Mouse (Mus musculus): ENCODE results near the gene Hist1h3e. TPM values are rescaled to one million over a fixed set of nuclear protein-coding genes. Genes with fewer than 3 reads are reported as not detected.
"Not testable (repeated sequence)": the region's sequence is repeated elsewhere in the genome, so short reads cannot be mapped to it uniquely, and the experiment has no call there.

Gene Hist1h3e
- polyA plus RNA-seq, 1 experiment: 2.8 TPM

DNA sequence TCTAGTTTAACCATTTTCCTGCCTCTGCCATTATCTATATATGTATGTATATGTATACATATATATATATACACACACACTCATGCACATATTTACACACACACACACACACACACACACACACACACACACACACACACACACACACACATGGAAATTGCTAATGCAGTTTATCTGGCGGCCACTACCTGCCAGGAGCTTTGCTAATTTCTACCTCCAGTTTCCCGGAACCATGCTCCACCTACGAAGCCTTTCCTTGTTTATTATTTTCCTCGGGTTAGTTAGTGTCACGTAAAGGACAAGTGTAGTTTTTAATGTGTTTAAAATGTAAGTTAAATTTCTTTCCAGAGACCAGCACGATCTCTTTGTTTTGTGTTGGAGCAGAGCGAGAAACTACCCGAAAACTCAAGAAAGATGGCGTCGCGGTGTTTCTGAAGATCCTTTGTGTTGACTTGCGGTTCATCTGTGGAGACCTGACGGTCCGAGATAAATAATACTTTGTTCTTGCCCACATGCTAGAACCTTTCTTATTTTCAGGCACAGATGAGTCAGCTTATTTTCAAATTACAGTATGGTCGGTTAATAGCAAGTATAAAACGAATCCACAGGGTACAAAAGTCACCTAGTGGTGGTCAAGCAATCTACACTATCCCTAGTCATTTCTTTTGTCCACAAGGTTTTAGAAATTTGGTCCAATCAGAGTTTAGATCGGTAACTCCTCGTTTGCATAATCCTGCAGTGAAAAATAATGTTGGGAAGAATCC, 712 bp upstream of the Hist1h3e start:
- Histone ChIP-seq H3K4me3 (ENCODE audit: insufficient read depth, poor library complexity, severe bottlenecking) (no peak overlapping the region), H3ac (ENCODE audit: control insufficient read depth, insufficient read length, low read depth) (peak overlapping the region; percentile 63), H3K36me3 (ENCODE audit: control insufficient read depth, insufficient read depth) (no peaks in the 10 kb centered on the region), H3K79me3 (ENCODE audit: low read depth) (no peaks in the 10 kb centered on the region), H3K27me3 (ENCODE audit: control insufficient read depth, insufficient read depth, insufficient read length) (no peaks in the 10 kb centered on the region), H3K79me2 (ENCODE audit: control insufficient read depth, insufficient read depth) (no peaks in the 10 kb centered on the region)
- TF ChIP-seq MYOG (IDR thresholded peaks at IDR 0.05; ENCODE audit: control insufficient read depth, extremely low read depth, insufficient read length) (no peak), CTCF (IDR thresholded peaks at IDR 0.05; ENCODE audit: control insufficient read depth, insufficient read depth, insufficient read length) (no peak), CEBPB (IDR thresholded peaks at IDR 0.05; ENCODE audit: low read depth) (peak; percentile 3), MAX (IDR thresholded peaks at IDR 0.05) (no peak)

DNA sequence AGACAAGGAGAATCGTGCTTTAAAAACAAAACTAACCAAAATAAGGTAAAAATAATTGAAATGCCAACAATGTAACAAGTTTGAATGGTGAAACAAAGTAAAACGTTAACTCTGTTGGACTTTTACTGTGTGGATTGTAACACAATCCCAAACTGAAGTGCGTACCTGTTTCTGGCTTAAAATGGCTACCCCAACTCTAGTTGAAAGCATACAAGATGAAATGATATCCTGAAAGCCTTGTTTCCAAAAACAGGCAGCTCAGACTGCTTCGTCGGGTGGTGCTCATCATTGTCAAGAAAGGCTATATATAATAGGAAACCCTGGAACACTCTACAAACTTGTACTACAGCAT, 662 bp downstream of the Hist1h3e start:
- H3K79me3 ChIP-seq (ENCODE audit: low read depth); H3ac ChIP-seq (ENCODE audit: control insufficient read depth, insufficient read length, low read depth); H3K4me3 ChIP-seq (ENCODE audit: insufficient read depth, poor library complexity, severe bottlenecking); H3K79me2 ChIP-seq (ENCODE audit: control insufficient read depth, insufficient read depth); H3K36me3 ChIP-seq (ENCODE audit: control insufficient read depth, insufficient read depth); H3K27me3 ChIP-seq (ENCODE audit: control insufficient read depth, insufficient read depth, insufficient read length): not testable (repeated sequence)

- H3K79me3 ChIP-seq (ENCODE audit: low read depth); H3K27me3 ChIP-seq (ENCODE audit: control insufficient read depth, insufficient read depth, insufficient read length); H3K4me3 ChIP-seq (ENCODE audit: insufficient read depth, poor library complexity, severe bottlenecking); H3ac ChIP-seq (ENCODE audit: control insufficient read depth, insufficient read length, low read depth); H3K36me3 ChIP-seq (ENCODE audit: control insufficient read depth, insufficient read depth); H3K79me2 ChIP-seq (ENCODE audit: control insufficient read depth, insufficient read depth): not testable (repeated sequence)
These were observed 1.5 kb downstream of the Hist1h3e start for GRCm38 (mm10) chr13:23560699-23561098.

DNA sequence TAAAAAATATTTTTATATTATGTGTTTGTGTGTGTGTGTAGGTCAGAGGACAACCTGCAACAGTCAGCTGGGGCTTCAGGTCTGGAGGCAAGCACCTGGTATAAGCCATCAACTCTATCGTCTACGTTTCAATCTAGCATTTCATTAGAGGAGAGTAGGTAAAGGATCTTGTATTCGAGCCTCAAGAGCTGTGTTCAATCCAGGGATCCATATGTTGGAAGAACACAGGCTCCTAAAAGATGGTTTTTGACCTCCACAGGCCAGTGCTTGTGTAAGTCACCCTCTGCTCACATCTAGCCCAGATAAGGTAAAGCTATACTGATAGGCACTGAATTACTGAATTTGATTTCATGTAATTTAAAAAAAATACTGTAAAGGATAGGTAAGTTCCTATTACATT, 5.3 kb downstream of the Hist1h3e start:
- H3ac ChIP-seq (ENCODE audit: control insufficient read depth, insufficient read length, low read depth): no peak overlapping the region
- no peaks in the 10 kb centered on the region for H3K27me3 ChIP-seq (ENCODE audit: control insufficient read depth, insufficient read depth, insufficient read length)
- TF ChIP-seq MAX (IDR thresholded peaks at IDR 0.05): no peak
- TF ChIP-seq CTCF (IDR thresholded peaks at IDR 0.05; ENCODE audit: control insufficient read depth, insufficient read depth, insufficient read length): no peak
- TF ChIP-seq USF1 (IDR thresholded peaks at IDR 0.05; ENCODE audit: low read depth): no peak
- TF ChIP-seq CEBPB (IDR thresholded peaks at IDR 0.05; ENCODE audit: low read depth): no peak
- no peak for TF ChIP-seq MYOD1 (IDR thresholded peaks at IDR 0.05; ENCODE audit: control insufficient read depth, insufficient read length, low read depth)
- no peaks in the 10 kb centered on the region for H3K36me3 ChIP-seq (ENCODE audit: control insufficient read depth, insufficient read depth)
- no peaks in the 10 kb centered on the region for H3K79me3 ChIP-seq (ENCODE audit: low read depth)
- no peak overlapping the region for H3K4me3 ChIP-seq (ENCODE audit: insufficient read depth, poor library complexity, severe bottlenecking)
- H3K79me2 ChIP-seq (ENCODE audit: control insufficient read depth, insufficient read depth): no peaks in the 10 kb centered on the region

GRCm38 (mm10) chr13:23555839-23556416, 6.2 kb downstream of the Hist1h3e start:
- no peaks in the 10 kb centered on the region for H3K79me2 ChIP-seq (ENCODE audit: control insufficient read depth, insufficient read depth)
- H3K79me3 ChIP-seq (ENCODE audit: low read depth): no peaks in the 10 kb centered on the region
- H3K4me3 ChIP-seq (ENCODE audit: insufficient read depth, poor library complexity, severe bottlenecking): peak overlapping the region; percentile 47
- no peaks in the 10 kb centered on the region for H3K27me3 ChIP-seq (ENCODE audit: control insufficient read depth, insufficient read depth, insufficient read length)
- TF ChIP-seq MYOD1 (IDR thresholded peaks at IDR 0.05; ENCODE audit: control insufficient read depth, insufficient read length, low read depth) (no peak), MAX (IDR thresholded peaks at IDR 0.05) (peak; percentile 60)
- H3K36me3 ChIP-seq (ENCODE audit: control insufficient read depth, insufficient read depth): no peaks in the 10 kb centered on the region
- peak overlapping the region; percentile 93 for H3ac ChIP-seq (ENCODE audit: control insufficient read depth, insufficient read length, low read depth)

DNA sequence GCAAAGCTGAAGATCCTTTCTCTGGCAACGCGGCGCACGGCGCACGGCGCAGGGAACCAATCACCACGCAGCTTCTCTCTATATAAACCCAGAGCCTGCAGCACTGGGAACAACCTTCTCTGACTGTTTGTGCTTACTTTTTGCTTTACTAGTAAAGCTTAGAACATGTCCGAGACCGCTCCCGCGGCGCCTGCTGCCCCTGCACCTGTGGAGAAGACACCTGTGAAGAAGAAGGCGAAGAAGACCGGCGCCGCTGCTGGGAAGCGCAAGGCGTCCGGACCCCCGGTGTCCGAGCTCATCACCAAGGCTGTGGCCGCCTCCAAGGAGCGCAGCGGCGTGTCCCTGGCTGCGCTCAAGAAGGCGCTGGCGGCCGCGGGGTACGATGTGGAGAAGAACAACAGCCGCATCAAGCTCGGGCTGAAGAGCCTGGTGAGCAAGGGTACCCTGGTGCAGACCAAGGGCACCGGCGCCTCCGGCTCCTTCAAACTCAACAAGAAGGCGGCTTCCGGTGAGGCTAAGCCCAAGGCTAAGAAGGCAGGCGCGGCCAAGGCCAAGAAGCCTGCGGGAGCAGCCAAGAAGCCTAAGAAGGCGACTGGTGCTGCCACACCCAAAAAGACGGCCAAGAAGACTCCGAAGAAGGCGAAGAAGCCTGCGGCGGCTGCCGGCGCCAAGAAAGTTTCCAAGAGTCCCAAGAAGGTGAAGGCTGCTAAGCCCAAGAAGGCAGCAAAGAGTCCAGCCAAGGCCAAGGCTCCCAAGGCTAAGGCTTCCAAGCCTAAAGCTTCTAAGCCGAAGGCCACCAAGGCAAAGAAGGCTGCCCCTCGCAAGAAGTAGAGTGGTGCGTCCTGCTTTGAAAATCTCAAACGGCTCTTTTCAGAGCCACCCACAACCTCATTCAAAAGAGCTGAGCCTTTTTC, 7.0 kb downstream of the Hist1h3e start:
- H3K4me3 ChIP-seq (ENCODE audit: insufficient read depth, poor library complexity, severe bottlenecking): peak overlapping the region; percentile 47
- no peaks in the 10 kb centered on the region for H3K27me3 ChIP-seq (ENCODE audit: control insufficient read depth, insufficient read depth, insufficient read length)
- H3ac ChIP-seq (ENCODE audit: control insufficient read depth, insufficient read length, low read depth): peak overlapping the region; percentile 93
- H3K79me3 ChIP-seq (ENCODE audit: low read depth): no peaks in the 10 kb centered on the region
- TF ChIP-seq CEBPB (IDR thresholded peaks at IDR 0.05; ENCODE audit: low read depth) (peak; percentile 37), MYOG (IDR thresholded peaks at IDR 0.05; ENCODE audit: control insufficient read depth, extremely low read depth, insufficient read length) (no peak)
- H3K79me2 ChIP-seq (ENCODE audit: control insufficient read depth, insufficient read depth): no peaks in the 10 kb centered on the region
- H3K36me3 ChIP-seq (ENCODE audit: control insufficient read depth, insufficient read depth): no peaks in the 10 kb centered on the region

Data from C2C12 (cell line).